Mouse (Mus musculus): ENCODE measurements around the gene Asb15.

Asb15 gene

GRCm38 (mm10) chr6:24569711-24570110, 41.8 kb downstream of the Asb15 start:
- DNase-seq: no peak

- DNase-seq: no peak
Observed at GRCm38 (mm10) chr6:24570278-24570677, 42.3 kb downstream of the Asb15 start.

- DNase-seq: no peak
Observed at GRCm38 (mm10) chr6:24571126-24571525, 43.2 kb downstream of the Asb15 start.

- DNase-seq: no peak
Observed at GRCm38 (mm10) chr6:24572431-24572830, 44.5 kb downstream of the Asb15 start.

- no peak for DNase-seq
Observed at GRCm38 (mm10) chr6:24573319-24573718, 45.4 kb downstream of the Asb15 start.

- DNase-seq: no peak
Observed at GRCm38 (mm10) chr6:24583456-24583855, 55.5 kb downstream of the Asb15 start.

GRCm38 (mm10) chr6:24585431-24586310, 57.7 kb downstream of the Asb15 start:
- peak; percentile 37 for DNase-seq

- peak; percentile 30 for DNase-seq
Observed at GRCm38 (mm10) chr6:24586885-24587284, 58.9 kb downstream of the Asb15 start.

- DNase-seq: no peak
Observed at GRCm38 (mm10) chr6:24590282-24590681, 62.3 kb downstream of the Asb15 start.

- peak; percentile 35 for DNase-seq
Observed at GRCm38 (mm10) chr6:24591525-24592218, 63.7 kb downstream of the Asb15 start.

- no peak for DNase-seq
Observed at GRCm38 (mm10) chr6:24597500-24597899, 69.6 kb downstream of the Asb15 start, which contains the start of gene Lmod2. Gene Lmod2, plus strand, starts transcription at chr6:24597762.

GRCm38 (mm10) chr6:24599179-24599578, 71.2 kb downstream of the Asb15 start:
- DNase-seq: no peak

- no peak for DNase-seq
Observed at GRCm38 (mm10) chr6:24599639-24600038, 71.7 kb downstream of the Asb15 start.

GRCm38 (mm10) chr6:24600134-24600533, 72.2 kb downstream of the Asb15 start:
- no peak for DNase-seq

GRCm38 (mm10) chr6:24600726-24601125, 72.8 kb downstream of the Asb15 start:
- DNase-seq: no peak

- no peak for DNase-seq
Observed at GRCm38 (mm10) chr6:24601668-24602067, 73.7 kb downstream of the Asb15 start.

GRCm38 (mm10) chr6:24602351-24602750, 74.4 kb downstream of the Asb15 start:
- no peak for DNase-seq

- DNase-seq: no peak
Observed at GRCm38 (mm10) chr6:24602993-24603392, 75.0 kb downstream of the Asb15 start.

- no peak for DNase-seq
Observed at GRCm38 (mm10) chr6:24604289-24604688, 76.3 kb downstream of the Asb15 start.

- DNase-seq: no peak
Observed at GRCm38 (mm10) chr6:24605631-24606030, 77.7 kb downstream of the Asb15 start.

- DNase-seq: no peak
Observed at GRCm38 (mm10) chr6:24606512-24606911, 78.6 kb downstream of the Asb15 start.

GRCm38 (mm10) chr6:24607531-24607930, 79.6 kb downstream of the Asb15 start:
- DNase-seq: no peak

GRCm38 (mm10) chr6:24608129-24608528, 80.2 kb downstream of the Asb15 start:
- no peak for DNase-seq

GRCm38 (mm10) chr6:24608682-24609081, 80.7 kb downstream of the Asb15 start:
- DNase-seq: no peak
